Mouse (Mus musculus) heart, embryonic 12.5 days (tissue): ENCODE results near the gene Grb10. TPM values are rescaled to one million over a fixed set of nuclear protein-coding genes. Genes with fewer than 3 reads are reported as not detected.

Source experiments
- ATAC-seq: fragments of 200-750 bp; cut with Nextera tagmentation; 2 replicates; pipeline ENCODE4 v1.8.0; 2017; ENCODE audit warnings: moderate TSS enrichment, moderate library complexity; ENCODE audit not compliant: insufficient number of reproducible peaks, low FRiP score
- H3K27ac ChIP-seq: fragments of 300-500 bp; sonication (generic); 2 replicates; pipeline ENCODE4 v1.5.1; 2016; ENCODE audit warnings: mild to moderate bottlenecking, moderate library complexity; ENCODE audit not compliant: poor library complexity, severe bottlenecking
- H3K27me3 ChIP-seq: fragments of 300-500 bp; sonication (generic); replicated peaks from 2 replicates; pipeline ENCODE4 v1.6.1; 2016; ENCODE audit warnings: mild to moderate bottlenecking, moderate library complexity
- H3K36me3 ChIP-seq: fragments of 300-500 bp; sonication (generic); 2 replicates; pipeline ENCODE4 v1.6.1; 2016; ENCODE audit warnings: mild to moderate bottlenecking, moderate library complexity
- H3K4me1 ChIP-seq: fragments of 300-500 bp; sonication (generic); replicated peaks from 2 replicates; pipeline ENCODE4 v1.6.1; 2016; ENCODE audit warnings: mild to moderate bottlenecking
- H3K4me2 ChIP-seq: fragments of 300-500 bp; sonication (generic); 2 replicates; pipeline ENCODE4 v1.6.1; 2016; ENCODE audit warnings: mild to moderate bottlenecking, moderate library complexity
- H3K4me3 ChIP-seq: fragments of 300-500 bp; sonication (generic); 2 replicates; pipeline ENCODE4 v1.5.1; 2016; ENCODE audit warnings: mild to moderate bottlenecking
- H3K9ac ChIP-seq: fragments of 300-500 bp; sonication (generic); 2 replicates; pipeline ENCODE4 v1.6.1; 2016; ENCODE audit warnings: mild to moderate bottlenecking, moderate library complexity
- H3K9me3 ChIP-seq: fragments of 300-500 bp; sonication (generic); replicated peaks from 2 replicates; pipeline ENCODE4 v1.6.1; 2016; ENCODE audit warnings: mild to moderate bottlenecking, moderate library complexity
- WGBS: fragments of 180-500 bp; shearing (Covaris S2); methylation state at CpG from one replicate; pipeline ENCODE4 v1.1.7; 2016; 5-methylcytosine and 5-hydroxymethylcytosine counted together
- polyA plus RNA-seq: library from polyadenylated mRNA; unstranded; fragments of >200 nt; fragmentation: Nextera tagmentation; extraction: Ambion mirVana; gene quantifications from 2 replicates; pipeline ENCODE4 v1.2.1, GENCODE M21; 2016

The Grb10 gene
- 817 and 830 TPM in 2 replicates for polyA plus RNA-seq

- peak within 1 kb of the TSS; percentile 86 for H3K4me3 ChIP-seq
- H3K9me3 ChIP-seq, result no peaks in the 10 kb centered on the region
- H3K4me2 ChIP-seq, result peak within 1 kb of the TSS; percentile 66
- H3K27me3 ChIP-seq, result peaks cover 63% of the 10 kb centered on the region
- peak within 1 kb of the TSS; percentile 99 for H3K9ac ChIP-seq
- 40% methylated on average over 10 of the region's 10 CpGs for WGBS
- H3K36me3 ChIP-seq, result no peaks in the 10 kb centered on the region
- H3K4me1 ChIP-seq, result peaks cover 11% of the 10 kb centered on the region
- peak within 1 kb of the TSS; percentile 96 for H3K27ac ChIP-seq
- ATAC-seq, result no peak
These were observed at the start of gene Grb10 for GRCm38 (mm10) chr11:12038470-12038985. Gene Grb10, minus strand, starts transcription at chr11:12038683.

GRCm38 (mm10) chr11:12081638-12082037 lies 43.2 kb upstream of the Grb10 start:
- 84% methylated on average over 3 of the region's 3 CpGs for WGBS

GRCm38 (mm10) chr11:12079231-12079630 lies 40.7 kb upstream of the Grb10 start:
- H3K27me3 ChIP-seq, result no peaks in the 10 kb centered on the region
- no peak overlapping the region for H3K4me3 ChIP-seq
- no peak overlapping the region for H3K4me2 ChIP-seq
- H3K9ac ChIP-seq, result no peak overlapping the region
- H3K4me1 ChIP-seq, result no peaks in the 10 kb centered on the region
- no peaks in the 10 kb centered on the region for H3K9me3 ChIP-seq
- no peak for ATAC-seq
- 77% methylated on average over 2 of the region's 2 CpGs for WGBS
- H3K27ac ChIP-seq, result no peak overlapping the region
- H3K36me3 ChIP-seq, result no peaks in the 10 kb centered on the region

More at GRCm38 (mm10) chr11:12081638-12082037, 43.2 kb upstream of the Grb10 start:
- Histone ChIP-seq H3K9me3 (no peaks in the 10 kb centered on the region), H3K4me3 (no peak overlapping the region), H3K4me1 (no peaks in the 10 kb centered on the region), H3K4me2 (no peak overlapping the region), H3K36me3 (no peaks in the 10 kb centered on the region), H3K27me3 (no peaks in the 10 kb centered on the region), H3K27ac (no peak overlapping the region), H3K9ac (no peak overlapping the region)
- ATAC-seq, result 0 out of 2 replicates have a peak, but pooled peaks have one; percentile 64

GRCm38 (mm10) chr11:12075449-12075848 lies 37.0 kb upstream of the Grb10 start:
- no peak overlapping the region for H3K27ac ChIP-seq
- H3K4me1 ChIP-seq, result no peaks in the 10 kb centered on the region
- no peaks in the 10 kb centered on the region for H3K9me3 ChIP-seq
- ATAC-seq, result no peak
- WGBS, result 75% methylated on average over 1 of the region's 1 CpGs
- no peaks in the 10 kb centered on the region for H3K27me3 ChIP-seq
- no peak overlapping the region for H3K4me3 ChIP-seq
- no peak overlapping the region for H3K9ac ChIP-seq
- no peak overlapping the region for H3K4me2 ChIP-seq
- no peaks in the 10 kb centered on the region for H3K36me3 ChIP-seq

- WGBS, result 74% methylated on average over 6 of the region's 6 CpGs
- no peak overlapping the region for H3K9ac ChIP-seq
- no peaks in the 10 kb centered on the region for H3K9me3 ChIP-seq
- no peak for ATAC-seq
- no peak overlapping the region for H3K4me2 ChIP-seq
- no peaks in the 10 kb centered on the region for H3K27me3 ChIP-seq
- no peak overlapping the region for H3K4me3 ChIP-seq
- no peak overlapping the region for H3K27ac ChIP-seq
- H3K36me3 ChIP-seq, result no peaks in the 10 kb centered on the region
- H3K4me1 ChIP-seq, result no peaks in the 10 kb centered on the region
These were observed 35.1 kb upstream of the Grb10 start for GRCm38 (mm10) chr11:12073394-12074226.

GRCm38 (mm10) chr11:12072322-12072721 lies 33.8 kb upstream of the Grb10 start:
- no peak overlapping the region for H3K4me2 ChIP-seq
- H3K9ac ChIP-seq, result no peak overlapping the region
- no peaks in the 10 kb centered on the region for H3K9me3 ChIP-seq
- no peak overlapping the region for H3K27ac ChIP-seq
- H3K36me3 ChIP-seq, result no peaks in the 10 kb centered on the region
- no peaks in the 10 kb centered on the region for H3K27me3 ChIP-seq
- no peak for ATAC-seq
- H3K4me3 ChIP-seq, result no peak overlapping the region
- 66% methylated on average over 3 of the region's 3 CpGs for WGBS
- no peaks in the 10 kb centered on the region for H3K4me1 ChIP-seq

GRCm38 (mm10) chr11:12059005-12059404 lies 20.5 kb upstream of the Grb10 start:
- Histone ChIP-seq H3K4me3 (no peak overlapping the region), H3K27ac (no peak overlapping the region), H3K27me3 (no peaks in the 10 kb centered on the region), H3K9ac (no peak overlapping the region), H3K4me2 (no peak overlapping the region), H3K36me3 (peaks cover 4% of the 10 kb centered on the region; the same call in 1 of the 2 replicates), H3K9me3 (no peaks in the 10 kb centered on the region), H3K4me1 (no peaks in the 10 kb centered on the region)
- 63% methylated on average over 4 of the region's 4 CpGs for WGBS
- no peak for ATAC-seq

GRCm38 (mm10) chr11:12048547-12049327 lies 10.3 kb upstream of the Grb10 start:
- no peak for ATAC-seq
- Histone ChIP-seq H3K4me1 (no peaks in the 10 kb centered on the region), H3K36me3 (no peaks in the 10 kb centered on the region), H3K4me2 (no peak overlapping the region), H3K9ac (no peak overlapping the region), H3K9me3 (no peaks in the 10 kb centered on the region), H3K27ac (no peak overlapping the region), H3K27me3 (no peaks in the 10 kb centered on the region; the same call in 1 of the 2 replicates), H3K4me3 (no peak overlapping the region)
- 50% methylated on average over 2 of the region's 2 CpGs for WGBS

GRCm38 (mm10) chr11:12048135-12048534 lies 9.7 kb upstream of the Grb10 start:
- Histone ChIP-seq H3K27me3 (peaks cover 1% of the 10 kb centered on the region), H3K36me3 (no peaks in the 10 kb centered on the region), H3K4me3 (no peak overlapping the region), H3K9me3 (no peaks in the 10 kb centered on the region), H3K9ac (no peak overlapping the region), H3K27ac (no peak overlapping the region), H3K4me2 (no peak overlapping the region), H3K4me1 (no peaks in the 10 kb centered on the region)
- no peak for ATAC-seq
- WGBS, result 73% methylated on average over 1 of the region's 1 CpGs

- Histone ChIP-seq H3K4me3 (no peak overlapping the region), H3K4me1 (peaks cover 5% of the 10 kb centered on the region; the same call in 1 of the 2 replicates), H3K36me3 (no peaks in the 10 kb centered on the region), H3K27ac (no peak overlapping the region), H3K27me3 (peaks cover 28% of the 10 kb centered on the region), H3K4me2 (no peak overlapping the region), H3K9ac (no peak overlapping the region), H3K9me3 (no peaks in the 10 kb centered on the region)
- 54% methylated on average over 3 of the region's 3 CpGs for WGBS
- no peak for ATAC-seq
These were observed 5.8 kb upstream of the Grb10 start for GRCm38 (mm10) chr11:12044245-12044644.

GRCm38 (mm10) chr11:12041787-12042186 lies 3.3 kb upstream of the Grb10 start:
- no peak overlapping the region for H3K4me3 ChIP-seq
- H3K27me3 ChIP-seq, result peaks cover 40% of the 10 kb centered on the region
- no peaks in the 10 kb centered on the region for H3K9me3 ChIP-seq
- H3K9ac ChIP-seq, result no peak overlapping the region
- H3K36me3 ChIP-seq, result no peaks in the 10 kb centered on the region
- no peak overlapping the region for H3K4me2 ChIP-seq
- no peak for ATAC-seq
- WGBS, result 68% methylated on average over 4 of the region's 4 CpGs
- H3K27ac ChIP-seq, result no peak overlapping the region
- H3K4me1 ChIP-seq, result peaks cover 8% of the 10 kb centered on the region; the same call in 1 of the 2 replicates
